Mouse (Mus musculus): ENCODE measurements around the gene Mup9.
"Not testable (repeated sequence)": the region's sequence is repeated elsewhere in the genome, so short reads cannot be mapped to it uniquely, and the experiment has no call there.

The Mup9 gene

DNA sequence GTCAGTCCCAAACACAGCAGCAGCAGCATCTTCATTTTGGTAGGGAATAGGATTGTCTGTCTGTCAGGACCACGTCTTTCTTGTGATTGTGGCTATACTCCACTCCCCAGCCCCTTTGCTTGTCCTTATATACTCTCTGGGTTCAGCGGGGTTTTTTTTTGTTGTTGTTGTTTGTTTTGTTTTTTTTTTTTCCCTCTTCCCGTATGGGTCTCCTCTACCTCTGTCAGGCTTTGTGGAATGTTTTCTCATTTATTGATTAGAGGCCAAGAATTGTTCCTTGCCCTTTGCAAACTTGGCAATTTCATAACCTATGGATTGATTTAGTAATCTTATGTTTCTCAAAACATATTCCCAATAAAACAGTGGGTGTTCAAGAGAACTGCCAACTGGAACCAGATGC, at the start of gene Mup9:
TSS of gene Mup9 (minus strand) at position 101 of the 400 bp plus-strand sequence.
- DNase-seq (ENCODE audit: low read depth, low spot score): not testable (repeated sequence)

Measured in c-Kit-negative CD71-positive TER-119-positive erythroid progenitor cells, embryonic 14.5 days (primary cell).